Mouse (Mus musculus) granulocyte monocyte progenitor cell, adult 5-6 weeks (primary cell): ENCODE data around the gene Dlx1. TPM values are rescaled to one million over a fixed set of nuclear protein-coding genes. Genes with fewer than 3 reads are reported as not detected.

ENCODE experiments used
- ATAC-seq: replicated peaks from 2 replicates; pipeline ENCODE4 v1.8.0; 2016; ENCODE audit warnings: mild to moderate bottlenecking, moderate TSS enrichment, inconsistent platforms; ENCODE audit not compliant: poor library complexity, severe bottlenecking
- total RNA-seq, 2 experiments: library from RNA; stranded (forward) in 1 of 2; stranded (reverse) in 1 of 2; fragments of 200-712, 200-1000 nt in 1 of 2; fragments of >200 nt in 1 of 2; fragmentation: Nextera tagmentation in 1 of 2; gene quantifications; 2 replicates each; pipeline ENCODE4 v1.2.3; 2014 to 2017

Gene Dlx1
- total RNA-seq, 2 experiments from 2014 or later, result not detected

DNA sequence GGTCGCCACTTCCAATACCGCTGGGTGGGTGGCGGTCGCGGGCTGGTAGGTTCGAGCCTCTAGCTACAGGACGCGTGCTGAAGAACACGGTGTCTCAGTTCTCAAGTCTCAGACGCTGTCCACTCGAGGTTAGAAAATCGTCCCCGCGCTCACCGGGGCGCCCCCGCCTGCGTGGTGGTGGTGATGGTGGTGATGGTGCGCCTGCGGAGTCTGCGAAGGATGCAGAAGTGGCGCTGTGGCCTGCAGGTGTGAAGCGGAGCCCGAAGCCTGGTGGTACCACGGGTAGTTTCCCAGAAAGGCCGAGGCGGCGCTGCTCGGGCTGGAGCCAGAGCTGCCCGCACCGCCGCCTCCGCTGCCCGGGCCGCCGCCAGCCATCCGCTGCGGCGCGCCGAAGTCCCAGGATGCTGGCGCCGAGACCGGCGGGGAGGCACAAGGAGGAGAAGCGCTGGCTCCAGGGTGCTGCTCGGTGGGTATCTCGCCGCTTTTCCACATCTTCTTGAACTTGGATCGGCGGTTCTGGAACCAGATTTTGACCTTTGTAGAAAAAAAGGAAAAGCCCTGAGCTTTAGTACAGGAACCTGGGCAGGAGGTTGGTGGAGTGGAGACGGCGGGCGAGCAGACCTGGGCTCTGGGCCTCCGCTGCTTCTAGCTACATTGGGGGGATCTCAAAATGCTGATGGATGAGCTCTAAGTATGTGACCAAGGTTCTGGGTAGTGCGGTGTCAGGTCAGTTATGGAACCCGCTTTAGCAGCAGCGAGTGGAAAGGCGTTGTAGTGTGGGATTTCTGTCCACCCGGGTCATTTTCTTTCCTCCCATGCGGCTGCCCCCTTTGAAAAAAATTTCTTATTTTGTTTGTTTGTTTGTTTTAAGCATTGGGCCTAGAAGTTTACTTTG lies 16.7 kb downstream of the Dlx1 start:
- ATAC-seq, result no peak

DNA sequence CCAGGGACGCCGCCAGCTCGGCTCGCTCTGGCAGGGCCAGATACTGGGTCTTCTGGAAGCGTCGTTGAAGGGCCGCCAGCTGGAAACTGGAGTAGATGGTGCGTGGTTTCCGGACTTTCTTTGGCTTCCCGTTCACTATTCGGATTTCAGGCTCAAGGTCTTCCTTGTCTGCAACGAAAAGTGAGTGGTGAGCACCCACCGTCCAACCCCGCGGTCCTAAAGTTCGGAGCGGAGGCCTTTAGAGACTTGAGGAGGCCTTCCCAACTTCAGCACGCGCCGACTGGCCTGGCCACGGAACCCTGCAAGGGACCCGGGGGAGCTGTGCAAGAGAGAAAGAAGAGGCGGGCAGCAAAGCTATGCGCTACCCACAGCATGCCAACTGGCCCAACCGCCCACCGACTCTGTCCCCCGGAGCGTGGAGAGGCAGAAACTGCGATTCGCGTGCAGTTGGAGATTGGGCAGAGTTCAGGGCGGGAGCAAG lies 17.5 kb downstream of the Dlx1 start:
- ATAC-seq, result no peak

DNA sequence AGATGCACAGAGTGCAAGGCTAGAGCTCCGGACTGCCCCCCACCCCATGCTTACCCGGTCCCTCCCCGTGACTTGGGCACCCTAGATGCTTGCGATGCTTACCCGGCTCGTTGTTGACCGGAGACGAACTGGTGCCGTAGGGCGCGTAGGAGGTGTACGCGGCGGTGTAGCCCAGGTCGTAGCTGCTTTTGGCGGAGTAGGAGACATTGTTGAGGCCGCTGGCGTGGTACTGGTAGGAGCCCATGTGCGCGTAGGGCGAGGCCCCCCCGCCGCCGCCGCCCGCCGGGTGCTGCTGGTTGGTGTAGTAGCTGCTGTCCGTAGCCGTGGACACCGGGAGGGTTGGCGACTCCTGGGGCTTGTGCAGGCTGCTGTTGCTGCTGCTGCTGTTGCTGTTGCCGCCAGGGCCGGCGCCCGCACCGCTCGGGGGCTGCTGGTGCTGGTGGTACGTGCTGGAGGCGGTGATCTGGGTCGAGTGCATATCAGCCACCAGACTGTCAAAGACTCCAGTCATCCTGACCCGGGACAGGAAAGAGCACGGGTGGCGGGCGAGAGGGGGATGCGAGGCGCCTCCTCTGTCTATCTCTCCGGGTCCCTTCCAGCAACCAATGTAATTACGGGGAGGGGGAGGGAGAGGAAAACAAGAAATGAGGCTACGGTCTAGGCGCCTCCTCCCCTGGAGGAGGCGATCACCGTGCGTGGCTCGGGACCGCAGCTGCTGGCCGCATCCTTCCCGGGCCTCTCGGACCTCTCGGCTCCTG lies 18.1 kb downstream of the Dlx1 start:
- peak; percentile 8; the same call in 1 of the 2 replicates for ATAC-seq

DNA sequence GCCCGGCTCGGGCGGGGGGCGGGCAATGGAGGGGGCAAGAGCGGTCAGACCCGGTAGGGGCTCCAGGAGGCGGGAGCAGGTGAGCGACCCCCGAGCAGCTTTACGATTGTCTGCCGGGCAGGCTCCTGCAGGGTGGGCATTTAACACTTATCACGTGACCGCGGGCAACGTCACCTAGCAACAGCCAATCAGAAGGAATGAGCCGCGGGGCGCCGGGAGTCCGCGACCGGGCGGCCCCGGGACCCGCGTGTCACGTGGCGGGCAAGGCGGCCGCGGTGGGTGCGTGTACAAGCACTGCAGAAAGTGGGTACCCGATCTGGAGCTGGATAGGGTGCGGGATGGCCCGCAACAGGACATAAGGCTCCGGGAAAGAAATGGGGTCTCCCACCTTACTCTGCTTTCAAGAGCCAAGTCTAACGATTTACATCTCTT lies 18.7 kb downstream of the Dlx1 start, which contains the start of gene Dlx2:
TSS of gene Dlx2 (minus strand) at position 115 of the 432 bp plus-strand sequence.
- ATAC-seq, result no peak

DNA sequence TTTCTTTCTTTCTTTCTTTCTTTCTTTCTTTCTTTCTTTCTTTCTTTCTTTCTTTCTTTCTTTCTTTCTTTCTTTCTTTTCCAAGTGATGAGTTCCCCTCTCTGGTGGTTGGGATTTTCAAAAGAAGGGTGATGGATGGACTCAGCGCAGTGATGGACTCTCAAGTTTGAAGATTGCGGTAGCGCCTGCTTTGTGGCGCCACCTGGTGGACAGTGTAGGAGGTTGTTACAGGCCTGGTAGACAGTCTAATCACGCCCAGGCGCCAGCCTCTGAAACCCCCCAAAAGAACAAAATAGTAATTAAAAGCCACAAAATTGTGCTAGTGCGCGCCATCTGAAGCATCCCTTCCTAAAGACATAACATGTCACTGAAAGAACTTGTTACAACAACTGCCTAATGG lies 19.9 kb downstream of the Dlx1 start:
- peak; percentile 58 for ATAC-seq

DNA sequence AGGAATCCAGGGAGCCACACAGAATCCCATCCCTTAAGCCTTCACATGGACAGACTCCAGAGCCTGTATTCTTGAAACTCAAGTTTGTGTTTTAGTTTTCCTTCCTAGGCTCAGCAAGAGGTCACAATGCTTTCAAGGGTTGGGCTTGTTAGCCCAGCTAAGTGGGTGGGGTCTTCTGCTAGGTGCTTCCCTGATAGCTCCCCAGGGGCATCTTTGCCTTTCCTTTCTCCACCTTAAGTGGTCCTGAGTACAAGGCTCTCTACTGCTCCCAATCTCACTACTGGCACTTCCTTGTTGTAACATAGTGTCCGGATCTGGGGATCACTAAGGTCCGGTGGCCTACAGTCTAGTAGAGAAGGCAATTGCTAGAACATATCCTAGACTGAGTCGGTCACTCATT lies 22.4 kb downstream of the Dlx1 start:
- no peak for ATAC-seq

DNA sequence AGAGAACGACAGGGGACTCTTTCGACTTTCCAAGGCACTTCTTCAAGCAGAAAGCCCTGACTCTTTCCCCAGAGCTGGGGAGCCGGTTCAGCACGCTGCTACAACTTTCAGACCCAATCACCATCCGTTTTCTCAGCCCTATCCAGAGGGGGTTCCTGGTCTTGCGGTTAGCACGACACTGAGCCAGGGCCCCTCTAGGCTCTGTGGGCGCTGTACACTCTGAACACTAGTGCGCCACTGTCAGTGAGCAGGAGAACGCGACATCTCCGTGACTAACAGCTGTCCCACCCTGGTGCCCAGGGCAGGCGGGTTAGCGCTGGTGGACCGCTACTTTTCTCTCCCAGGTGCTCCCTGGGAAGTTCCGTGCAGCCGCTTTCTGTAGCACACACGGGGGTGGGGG lies 23.8 kb downstream of the Dlx1 start:
- peak; percentile 70 for ATAC-seq

DNA sequence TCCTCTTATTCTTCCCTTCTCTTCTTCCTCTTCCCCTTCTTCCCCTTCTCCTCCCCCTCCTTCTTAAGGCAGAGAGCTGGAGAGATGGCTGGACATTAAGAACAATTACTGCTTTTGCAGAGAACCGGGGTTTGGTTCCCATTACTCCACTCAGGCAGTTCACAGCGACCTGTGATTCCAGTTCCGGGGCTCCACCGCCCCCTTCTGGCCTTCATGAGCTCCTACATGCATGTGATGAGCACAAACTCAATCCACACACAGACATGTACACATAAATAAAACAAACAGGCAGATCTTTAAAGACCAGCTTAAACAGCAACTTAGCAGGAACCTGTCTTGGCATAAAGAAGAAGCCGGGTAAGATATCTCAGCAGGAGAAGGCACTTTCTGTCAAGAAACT lies 28.2 kb downstream of the Dlx1 start:
- ATAC-seq, result no peak

DNA sequence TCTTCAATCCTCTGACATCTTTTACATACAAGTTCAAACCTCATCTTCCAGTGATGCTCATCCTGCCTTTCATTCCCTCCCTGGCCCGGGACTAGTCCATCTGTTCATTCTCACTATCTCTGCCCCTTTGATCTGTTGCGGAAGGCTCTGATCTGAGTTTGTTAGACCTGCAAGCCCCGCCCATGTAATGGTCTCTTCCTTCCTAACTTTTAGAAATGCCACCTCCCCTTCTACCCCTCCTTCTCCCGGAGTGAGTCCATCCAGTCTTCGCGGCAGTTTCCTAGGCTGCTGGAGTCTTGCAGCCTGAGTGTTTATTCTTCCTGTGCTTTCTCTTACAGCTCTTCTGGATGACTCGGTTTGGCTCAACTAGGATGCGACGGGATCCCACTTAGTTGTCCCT lies 38.6 kb downstream of the Dlx1 start:
- no peak for ATAC-seq

DNA sequence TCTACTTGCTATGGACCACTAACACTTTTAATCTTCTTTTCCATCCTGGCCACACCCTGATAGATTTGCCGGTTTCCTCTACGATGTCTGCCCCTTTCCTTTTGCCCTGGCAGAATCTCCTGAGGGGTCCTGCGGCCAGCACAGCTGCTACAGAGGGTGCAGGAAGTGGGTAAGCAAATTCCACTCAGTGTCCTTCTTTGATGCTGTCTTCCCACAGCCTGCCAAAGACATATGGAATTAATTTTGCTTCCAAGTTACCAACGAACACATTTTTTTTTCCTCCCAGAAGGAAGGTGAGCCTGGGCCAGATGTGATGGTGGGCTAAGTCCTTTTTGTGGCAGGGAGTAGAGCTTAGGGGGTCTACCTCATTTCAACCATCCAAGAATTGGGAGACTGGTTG lies 45.8 kb downstream of the Dlx1 start:
- no peak for ATAC-seq

DNA sequence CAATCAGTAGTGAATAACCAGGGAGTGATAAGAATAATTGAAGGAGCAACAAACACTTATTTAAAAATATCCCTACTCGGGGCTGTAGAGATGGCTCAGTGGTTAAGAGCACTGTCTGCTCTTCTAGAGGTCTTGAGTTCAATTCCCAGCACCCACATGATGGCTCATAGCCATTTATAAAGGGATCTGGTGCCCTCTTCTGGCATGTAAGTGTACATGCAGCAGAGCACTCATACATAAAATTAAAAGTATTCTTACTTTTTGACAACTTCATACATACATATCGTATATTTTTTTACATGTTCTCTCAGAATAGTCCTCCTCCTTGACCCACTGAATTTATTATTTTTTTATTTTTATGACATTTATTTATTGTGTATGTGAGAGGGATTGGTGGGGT lies 49.1 kb downstream of the Dlx1 start:
- ATAC-seq, result no peak

DNA sequence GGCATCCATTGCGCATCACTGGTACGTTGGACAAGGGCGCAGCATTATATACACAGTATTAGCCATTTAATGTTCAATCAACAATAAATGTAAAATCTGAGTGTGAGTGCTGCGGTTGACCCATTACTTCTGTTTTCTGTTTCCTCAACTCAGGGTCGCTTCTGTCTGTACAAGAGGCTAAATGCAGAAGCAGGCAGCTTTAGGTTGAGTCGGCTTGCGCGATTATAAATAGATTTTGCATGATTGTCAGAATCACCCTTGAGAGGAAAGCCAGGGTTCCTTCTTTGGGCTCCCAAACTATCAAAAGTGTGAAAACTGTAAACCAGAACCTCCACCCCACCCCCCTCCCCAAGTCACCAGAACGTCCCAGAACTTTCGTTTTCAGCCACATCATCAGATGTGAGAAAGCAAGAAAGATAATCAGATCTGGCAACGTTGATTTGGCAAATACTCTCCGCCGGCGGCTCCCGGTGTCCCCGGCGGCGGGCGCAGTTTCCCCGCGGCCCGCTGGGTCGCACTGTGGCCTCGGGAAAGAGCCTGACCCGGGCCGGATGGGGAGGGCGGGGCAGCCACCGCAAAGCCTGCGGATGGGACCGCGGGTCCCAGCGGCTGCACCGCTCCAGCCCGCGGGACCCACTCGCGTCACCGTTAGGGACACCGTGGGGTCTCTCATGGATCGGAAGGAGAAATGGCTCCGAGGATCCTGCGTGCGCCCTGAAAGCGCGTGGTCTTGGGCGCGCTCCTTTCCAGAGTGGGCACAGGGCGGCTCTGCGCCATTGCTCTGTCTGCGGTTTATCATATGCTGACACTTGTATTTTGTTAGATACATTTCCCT lies 52.9 kb downstream of the Dlx1 start:
- peak; percentile 93 for ATAC-seq

DNA sequence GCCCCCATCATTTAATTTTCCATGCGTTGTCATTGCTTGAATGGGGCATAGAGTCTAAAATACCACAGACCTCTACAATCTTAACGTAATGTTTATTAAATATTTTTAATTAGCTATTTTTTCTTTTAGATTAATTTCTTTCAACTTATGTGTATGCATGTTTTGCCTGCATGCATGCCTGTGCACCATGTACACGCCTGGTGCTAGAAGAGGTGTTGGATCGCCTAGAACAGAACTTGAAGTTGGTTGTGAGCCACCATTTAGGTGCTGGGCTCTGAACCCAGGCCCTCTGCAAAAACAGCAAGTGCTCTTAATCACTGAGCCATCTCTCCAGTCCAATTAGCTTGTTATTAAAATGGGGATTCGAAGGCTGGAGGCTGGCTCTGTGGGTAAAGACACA lies 53.6 kb downstream of the Dlx1 start:
- ATAC-seq, result no peak

Other genes with a start within 250 kb of the Dlx1 start
- gene Slc25a12, start 160.4 kb upstream of the Dlx1 start, total RNA-seq (2014; fragmentation: Nextera tagmentation), result 84.9 and 94.5 TPM in 2 replicates
- 81.2 and 93.9 TPM in 2 replicates for gene Slc25a12, start 160.4 kb upstream of the Dlx1 start, total RNA-seq (2017)
- gene Hat1, start 139.2 kb upstream of the Dlx1 start, total RNA-seq (2014; fragmentation: Nextera tagmentation), result 118 and 134 TPM in 2 replicates
- 194 and 208 TPM in 2 replicates for gene Hat1, start 139.2 kb upstream of the Dlx1 start, total RNA-seq (2017)
- gene Metap1d, start 74.8 kb upstream of the Dlx1 start, total RNA-seq (2014; fragmentation: Nextera tagmentation), result 20.7 and 50.3 TPM in 2 replicates
- 17.0 and 25.4 TPM in 2 replicates for gene Metap1d, start 74.8 kb upstream of the Dlx1 start, total RNA-seq (2017)
- not detected in 2 replicates for gene Dlx2, start 18.6 kb downstream of the Dlx1 start, total RNA-seq (2014; fragmentation: Nextera tagmentation)
- gene Dlx2, start 18.6 kb downstream of the Dlx1 start, total RNA-seq (2017), result not detected in 2 replicates
- gene Itga6, start 217.5 kb downstream of the Dlx1 start, total RNA-seq (2014; fragmentation: Nextera tagmentation), result 32.9 and 48.6 TPM in 2 replicates
- 46.9 and 59.7 TPM in 2 replicates for gene Itga6, start 217.5 kb downstream of the Dlx1 start, total RNA-seq (2017)